Mouse (Mus musculus): ENCODE measurements around the gene Crnkl1.

The Crnkl1 gene

GRCm38 (mm10) chr2:145872099-145872498 is 62.7 kb downstream of the Crnkl1 start:
- no peak for DNase-seq

- DNase-seq = no peak
Observed at GRCm38 (mm10) chr2:145871308-145871707, 63.5 kb downstream of the Crnkl1 start.
